Mouse (Mus musculus) large intestine, adult 2 months (tissue): ENCODE measurements around the gene Plekha5. TPM values are rescaled to one million over a fixed set of nuclear protein-coding genes. Genes with fewer than 3 reads are reported as not detected.
"Not testable (repeated sequence)": the region's sequence is repeated elsewhere in the genome, so short reads cannot be mapped to it uniquely, and the experiment has no call there.

ENCODE experiments used
- DNase-seq: peaks from one replicate; pipeline ENCODE4 v3.0.0-alpha.2; 2012; ENCODE audit warnings: low read depth, low spot score
- WGBS: fragments of 180-500 bp; shearing (Covaris S2); methylation state at CpG from one replicate; pipeline ENCODE4 v1.1.7; 2018; 5-methylcytosine and 5-hydroxymethylcytosine counted together
- polyA plus RNA-seq: library from polyadenylated mRNA; depleted of rRNA; stranded (reverse); fragments of >200 nt; gene quantifications from 2 replicates; pipeline ENCODE4 v1.2.3, GENCODE M21; 2012

Gene Plekha5
- polyA plus RNA-seq, 1 experiment = 24.1 TPM

DNA sequence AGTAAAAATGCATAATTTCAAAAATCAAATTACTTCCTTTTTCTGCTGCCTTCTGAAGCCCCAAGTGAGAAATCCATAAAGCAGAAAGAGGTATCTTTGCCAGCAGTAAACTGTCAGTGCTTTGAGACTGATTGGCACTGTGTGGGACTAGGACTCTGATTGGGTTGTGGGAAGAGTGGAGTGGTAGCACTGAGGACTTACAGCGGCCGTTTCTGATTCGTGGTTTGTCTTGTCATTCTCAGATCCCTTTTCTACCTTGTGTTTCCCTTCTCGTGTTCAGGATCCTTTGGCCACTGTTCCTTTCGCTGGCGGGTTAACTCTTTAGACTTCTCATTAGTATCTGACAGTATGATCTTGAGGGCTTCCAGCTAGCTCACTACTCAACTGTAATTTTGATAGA lies 61.8 kb downstream of the Plekha5 start:
- WGBS = 86% methylated on average over 6 of the region's 6 CpGs
- DNase-seq = no peak

DNA sequence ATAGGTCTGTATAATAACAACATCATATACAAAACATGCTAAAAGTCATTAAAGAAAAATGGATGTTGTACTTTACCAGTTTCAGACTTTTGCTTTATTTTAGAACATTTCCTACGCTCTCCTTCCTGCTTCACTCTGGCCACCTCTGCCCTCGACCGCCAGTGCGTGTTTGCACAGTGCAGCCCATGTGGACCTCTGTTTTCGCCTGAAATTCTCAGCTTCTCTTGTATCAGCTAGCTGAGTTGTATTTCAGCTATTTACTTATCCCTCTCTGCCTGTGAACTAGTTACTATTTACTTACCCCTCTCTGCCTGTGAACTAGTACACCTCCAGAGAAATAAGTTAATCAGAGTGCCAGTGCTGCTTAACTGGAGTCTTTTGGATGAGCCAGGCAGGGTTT lies 62.8 kb downstream of the Plekha5 start:
- no peak for DNase-seq
- 91% methylated on average over 5 of the region's 5 CpGs for WGBS

DNA sequence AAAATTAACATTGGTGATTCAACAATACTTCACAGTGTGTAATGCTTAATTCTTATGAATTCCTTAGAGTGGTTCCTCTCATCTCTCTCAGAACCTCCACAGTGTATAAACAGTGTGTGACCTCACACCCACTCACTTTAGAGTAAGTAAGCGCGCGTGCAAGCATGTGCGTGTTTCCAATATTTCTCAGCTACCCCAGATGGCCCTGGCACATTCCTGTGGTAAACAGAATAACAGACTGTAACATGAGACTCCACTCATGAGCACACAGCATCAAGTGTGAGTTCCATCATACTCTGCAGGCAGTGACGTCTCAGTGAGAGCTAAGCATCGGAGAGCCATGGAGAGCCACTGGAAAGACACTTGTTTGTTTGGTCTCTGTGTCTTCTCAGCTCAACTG lies 63.6 kb downstream of the Plekha5 start:
- WGBS = 80% methylated on average over 6 of the region's 6 CpGs

GRCm38 (mm10) chr6:140488673-140489072 lies 64.8 kb downstream of the Plekha5 start:
- no peak for DNase-seq
- WGBS = 66% methylated on average over 3 of the region's 3 CpGs

More for the DNA sequence above, 63.6 kb downstream of the Plekha5 start:
- DNase-seq = no peak

DNA sequence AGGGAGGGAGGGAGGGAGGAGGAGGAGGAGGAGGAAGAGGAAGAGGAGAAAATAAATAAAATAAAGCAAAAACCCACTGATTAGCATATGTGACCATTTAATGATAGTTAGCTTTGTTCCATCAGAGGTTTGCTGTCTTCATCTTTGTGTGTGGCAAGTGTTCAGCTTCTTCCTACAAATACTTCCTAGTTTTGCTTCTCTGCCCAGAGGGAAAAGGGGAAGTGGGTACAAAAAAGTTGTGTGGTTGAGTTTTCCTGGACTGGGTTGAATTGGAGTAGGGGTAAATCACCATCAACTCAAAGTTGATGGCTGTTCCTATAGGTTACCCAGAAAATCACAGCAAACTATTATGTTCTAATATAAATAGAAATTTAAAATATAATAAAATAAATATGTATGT lies 65.7 kb downstream of the Plekha5 start:
- no peak for DNase-seq

DNA sequence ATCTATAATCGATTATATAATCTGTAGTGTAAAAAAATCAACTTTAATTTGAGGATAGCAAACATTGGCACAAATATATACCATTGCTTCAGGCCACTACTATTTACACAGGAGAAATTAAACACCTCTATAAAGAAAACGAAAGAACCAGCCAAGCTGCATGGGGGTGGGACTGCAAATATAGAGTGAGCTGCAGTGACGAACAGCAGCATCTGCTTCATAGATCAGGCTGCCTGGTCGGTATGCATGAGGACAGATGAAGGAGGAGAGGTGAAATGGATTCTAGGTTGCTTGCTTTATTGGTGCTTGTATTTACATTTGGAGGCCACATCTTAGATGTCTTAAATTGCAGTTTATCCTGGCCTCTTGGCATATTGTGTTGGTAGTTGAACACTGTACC lies 66.4 kb downstream of the Plekha5 start:
- 23% methylated on average over 4 of the region's 4 CpGs for WGBS
- no peak for DNase-seq

- WGBS = 54% methylated on average over 18 of the region's 18 CpGs
- no peak for DNase-seq
These were observed 67.2 kb downstream of the Plekha5 start for GRCm38 (mm10) chr6:140490921-140491537.

DNA sequence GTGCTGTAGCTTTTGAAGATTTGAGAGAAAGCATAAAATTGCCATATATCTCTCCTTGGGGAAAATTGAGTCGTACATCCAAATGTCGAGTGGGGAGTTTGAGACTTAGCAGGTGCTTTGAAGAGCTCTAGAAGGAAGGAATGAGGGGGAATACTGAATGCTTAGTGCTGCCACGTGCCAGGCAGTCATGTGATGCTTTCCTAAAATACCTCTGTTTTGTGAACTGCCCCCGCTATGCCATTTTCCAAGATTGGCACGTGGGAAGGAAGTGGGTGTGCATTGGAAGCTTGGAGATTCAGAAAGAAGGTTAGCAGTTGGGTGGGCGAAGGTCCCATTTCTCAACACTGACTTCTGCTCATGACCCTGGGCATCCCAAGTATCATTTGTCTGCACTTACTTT lies 68.2 kb downstream of the Plekha5 start:
- WGBS = 70% methylated on average over 6 of the region's 6 CpGs
- no peak for DNase-seq

- whole genome bisulfite sequencing = 73% methylated on average over 3 of the region's 3 CpGs
- no peak for DNase-seq
These were observed 74.2 kb downstream of the Plekha5 start for GRCm38 (mm10) chr6:140498074-140498473.

DNA sequence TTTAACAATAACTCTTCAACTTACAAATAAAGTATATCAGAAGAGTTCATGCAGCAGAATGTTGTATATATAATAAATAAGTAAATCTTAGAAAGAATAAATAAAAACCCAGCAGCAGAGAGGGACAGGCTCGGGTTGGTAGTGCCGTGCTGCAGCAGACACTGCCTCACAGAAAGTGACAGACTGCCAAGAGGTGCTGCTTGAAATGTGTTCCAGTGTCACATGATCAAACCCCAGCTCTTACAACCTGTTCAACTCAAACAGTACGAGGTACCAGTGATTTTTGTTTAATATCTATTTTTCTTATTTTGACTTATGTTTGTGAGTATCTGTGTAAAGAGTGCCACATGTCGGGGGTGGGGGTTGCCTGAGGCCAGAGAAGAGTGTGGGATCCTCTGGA lies 75.1 kb downstream of the Plekha5 start:
- no peak for DNase-seq
- WGBS = 82% methylated on average over 4 of the region's 4 CpGs

GRCm38 (mm10) chr6:140500829-140501228 lies 77.0 kb downstream of the Plekha5 start:
- DNase-seq = not testable (repeated sequence)
- WGBS = 59% methylated on average over 1 of the region's 1 CpGs

GRCm38 (mm10) chr6:140501841-140502240 lies 78.0 kb downstream of the Plekha5 start:
- WGBS = 94% methylated on average over 7 of the region's 7 CpGs
- no peak for DNase-seq

GRCm38 (mm10) chr6:140504796-140505195 lies 80.9 kb downstream of the Plekha5 start:
- no peak for DNase-seq
- WGBS = 85% methylated on average over 10 of the region's 10 CpGs

DNA sequence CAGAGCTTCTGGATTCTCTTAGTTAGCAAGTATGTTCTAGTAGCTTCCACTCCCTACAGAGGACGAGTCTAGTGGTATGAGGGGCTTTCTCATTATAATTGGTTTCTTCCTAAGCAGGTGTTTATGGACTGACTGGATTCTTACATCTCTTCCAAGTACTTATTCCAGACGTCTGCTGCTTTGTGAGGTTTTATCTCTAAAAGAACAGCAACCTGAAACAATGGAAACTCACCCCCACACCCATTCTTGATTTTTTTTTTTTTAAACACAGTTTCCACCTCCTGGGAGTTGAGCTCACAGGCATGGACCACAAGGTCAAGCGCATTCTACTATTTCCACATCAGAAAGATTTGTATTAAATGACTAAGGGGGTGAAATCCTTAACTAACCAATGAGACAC lies 83.8 kb downstream of the Plekha5 start:
- WGBS = 78% methylated on average over 3 of the region's 3 CpGs
- no peak for DNase-seq

DNA sequence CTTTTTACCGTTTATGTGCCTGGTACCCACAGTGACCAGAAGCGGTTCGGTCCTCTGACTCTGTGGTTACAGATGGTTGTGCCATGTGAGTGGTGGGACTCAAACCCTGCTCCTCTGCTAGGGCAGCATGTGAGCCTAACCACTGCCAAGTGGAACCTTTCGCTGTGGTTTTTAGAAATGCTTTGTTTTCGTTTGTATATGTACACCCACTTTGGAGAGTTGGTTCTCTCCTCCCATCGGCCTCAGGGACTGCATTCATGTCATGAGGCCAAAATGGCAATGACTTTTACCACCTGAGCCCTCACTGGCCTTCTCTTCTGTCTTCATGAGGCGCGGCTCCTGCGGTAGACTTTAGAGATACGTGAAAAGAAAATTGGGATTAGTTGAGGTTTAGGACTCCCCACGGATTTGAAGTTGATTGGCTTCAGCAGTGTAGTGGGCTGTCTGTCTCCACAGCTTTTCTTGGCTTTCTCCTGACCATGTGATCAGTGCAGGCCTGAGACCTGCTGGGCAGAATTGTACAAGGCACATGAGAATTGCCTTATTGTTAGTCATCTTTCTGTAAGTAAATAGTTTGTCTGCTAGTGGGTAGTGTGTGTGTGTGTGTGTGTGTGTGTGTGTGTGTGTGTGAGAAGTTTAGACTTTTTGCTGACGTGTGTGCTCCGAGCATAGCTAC lies 84.8 kb downstream of the Plekha5 start:
- no peak for DNase-seq
- 78% methylated on average over 13 of the region's 13 CpGs for WGBS

GRCm38 (mm10) chr6:140509151-140509530 lies 85.3 kb downstream of the Plekha5 start:
- 15% methylated on average over 9 of the region's 9 CpGs for WGBS

DNA sequence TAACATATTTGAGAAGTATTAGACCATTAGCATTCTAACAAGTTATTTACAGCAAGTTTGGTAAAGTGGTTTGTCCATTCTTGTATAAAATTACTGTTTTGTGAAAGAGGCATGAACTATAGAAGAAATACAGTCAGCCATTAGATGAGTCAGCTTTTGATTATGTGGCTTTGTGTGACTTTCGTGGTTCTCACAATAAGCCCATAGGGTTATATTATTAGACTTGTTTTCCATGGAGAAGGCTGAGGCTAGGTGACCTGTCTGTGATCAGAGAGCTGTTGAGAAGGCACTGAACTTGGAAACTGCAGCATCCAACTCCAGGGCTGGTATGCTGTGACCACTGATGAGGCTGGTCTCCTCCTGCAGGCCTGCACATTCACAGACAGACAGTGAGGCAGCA lies 88.2 kb downstream of the Plekha5 start:
- 51% methylated on average over 1 of the region's 1 CpGs for WGBS
- no peak for DNase-seq

More at GRCm38 (mm10) chr6:140509151-140509530, 85.3 kb downstream of the Plekha5 start:
- DNase-seq = no peak

- WGBS = 65% methylated on average over 8 of the region's 8 CpGs
- no peak for DNase-seq
These were observed 88.6 kb downstream of the Plekha5 start for GRCm38 (mm10) chr6:140512427-140512826.

DNA sequence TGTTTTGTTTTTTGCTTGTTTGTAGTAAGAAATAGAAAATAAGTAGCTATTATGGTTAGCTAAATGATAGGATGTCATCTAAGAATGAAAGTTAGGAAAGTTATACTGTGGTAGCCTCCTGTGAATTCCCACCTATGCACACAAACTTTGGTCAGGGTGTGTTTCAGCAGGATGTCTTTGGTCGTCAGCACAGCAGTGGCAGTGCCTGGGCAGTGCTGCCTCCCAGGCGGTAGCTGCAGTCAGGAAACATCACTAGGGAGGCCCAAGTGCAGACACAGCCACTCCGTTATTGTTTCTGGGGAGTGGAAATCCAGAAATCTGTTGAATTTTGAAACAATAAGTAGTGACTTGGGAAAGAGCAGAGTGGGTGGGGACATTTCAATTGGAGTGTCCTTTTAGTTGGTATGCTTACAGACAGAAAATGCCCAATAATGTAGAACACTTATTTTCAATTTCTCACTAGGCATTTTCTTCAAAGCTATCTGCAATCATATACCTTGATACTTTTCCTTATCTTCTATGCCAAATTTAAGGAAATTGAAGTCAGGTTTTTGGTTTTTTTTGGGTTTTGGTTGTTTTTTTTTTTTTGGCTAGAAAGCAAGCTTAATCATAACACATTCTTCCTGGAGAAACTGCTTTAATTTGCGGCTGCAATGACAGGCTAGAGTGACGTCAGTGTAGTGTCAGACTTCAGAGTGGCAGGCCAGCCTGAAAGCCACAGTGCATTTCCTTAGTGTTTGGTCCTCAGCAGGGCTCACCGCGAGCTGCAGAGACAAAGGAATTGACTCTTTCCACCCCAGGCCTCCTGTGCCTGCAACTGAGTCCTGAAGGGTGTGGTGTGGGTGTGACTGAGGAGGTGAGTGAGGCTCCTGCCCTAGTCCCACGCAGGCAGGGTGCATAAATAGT lies 90.6 kb downstream of the Plekha5 start:
- no peak for DNase-seq
- WGBS = 11% methylated on average over 8 of the region's 8 CpGs

DNA sequence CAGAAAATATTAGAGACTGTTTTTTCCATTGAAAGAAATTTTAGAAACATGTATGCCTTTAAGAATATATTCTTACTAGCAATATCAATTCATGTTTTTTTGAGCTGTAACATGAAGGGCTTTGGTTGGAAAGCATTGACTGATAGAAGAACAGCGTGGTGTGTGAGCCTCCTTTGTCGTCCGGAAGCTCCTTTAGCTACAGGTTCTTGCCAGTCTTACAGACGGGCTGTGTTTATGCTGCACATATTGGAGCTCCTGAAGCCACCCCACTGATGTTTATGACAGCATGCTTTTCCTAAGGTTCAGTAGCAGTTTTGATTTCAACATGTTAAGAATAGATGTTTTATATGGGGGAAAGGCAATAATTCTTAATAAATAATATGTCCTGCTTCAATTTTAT lies 91.7 kb downstream of the Plekha5 start:
- 89% methylated on average over 4 of the region's 4 CpGs for WGBS
- DNase-seq = no peak

GRCm38 (mm10) chr6:140516202-140516601 lies 92.3 kb downstream of the Plekha5 start:
- WGBS = 51% methylated on average over 3 of the region's 3 CpGs
- DNase-seq = no peak
